Mouse (Mus musculus) cerebellum, adult 9-11 months (tissue): Measurements from ENCODE around the gene Proz.

ENCODE experiments used
- DNase-seq: peaks from one replicate; pipeline ENCODE4 v3.0.0; 2022

Proz gene

GRCm38 (mm10) chr8:13107990-13108638 lies 47.4 kb downstream of the Proz start:
- no peak for DNase-seq

- no peak for DNase-seq
Measured at GRCm38 (mm10) chr8:13108967-13109366, 48.3 kb downstream of the Proz start.

- no peak for DNase-seq
Measured at GRCm38 (mm10) chr8:13109416-13109960, 48.8 kb downstream of the Proz start.

- DNase-seq: no peak
Measured at GRCm38 (mm10) chr8:13111917-13112316, 51.2 kb downstream of the Proz start.

GRCm38 (mm10) chr8:13113232-13113631 lies 52.5 kb downstream of the Proz start:
- no peak for DNase-seq

GRCm38 (mm10) chr8:13117096-13117495 lies 56.4 kb downstream of the Proz start:
- no peak for DNase-seq

- DNase-seq: no peak
Measured at GRCm38 (mm10) chr8:13118516-13118915, 57.8 kb downstream of the Proz start.

- no peak for DNase-seq
Measured at GRCm38 (mm10) chr8:13120882-13121665, 60.4 kb downstream of the Proz start.

GRCm38 (mm10) chr8:13122887-13123421 lies 62.2 kb downstream of the Proz start:
- DNase-seq: no peak

GRCm38 (mm10) chr8:13124897-13125296 lies 64.2 kb downstream of the Proz start:
- no peak for DNase-seq
